Comparison of ENCODE assay signal across 25 mouse cellular contexts in the genomic region with DNA sequence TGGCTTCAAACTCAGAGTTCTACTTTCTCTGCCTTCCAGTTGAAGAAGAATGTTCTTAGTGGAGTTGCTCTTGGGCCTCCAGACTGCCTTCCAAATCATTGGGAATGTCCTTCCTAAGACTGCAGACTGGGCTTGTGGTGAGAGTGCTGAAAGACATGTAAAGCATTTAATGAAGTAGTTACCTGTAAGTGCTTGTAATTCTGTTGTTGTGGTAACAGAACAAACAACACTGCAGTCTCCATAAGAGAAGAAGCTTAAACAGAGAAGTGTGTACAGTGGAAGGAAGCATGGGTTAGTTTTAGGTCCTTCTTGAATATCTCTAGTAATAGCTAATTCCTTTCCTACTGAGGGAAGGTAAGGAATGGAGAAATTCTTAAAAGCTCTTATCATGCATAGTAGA. TPM values are rescaled to one million over a fixed set of nuclear protein-coding genes. Genes with fewer than 3 reads are reported as not detected.
"Had no signal": no experiment of that assay in that cellular context is flagged by ENCODE, and none has a peak within 500 bp of the region (broad histone marks: within the 10 kb centered on the region; RNA-seq: fewer than 3 reads in every experiment).

No protein-coding gene starts in this region.

- H3K9me3 ChIP-seq: midbrain, embryonic 10.5 days; midbrain, embryonic 12.5 days; neural tube, embryonic 13.5 days; neural tube, embryonic 15.5 days had no signal

- H3K4me3 ChIP-seq: midbrain, embryonic 10.5 days; midbrain, embryonic 12.5 days; myocyte; neural tube, embryonic 13.5 days; neural tube, embryonic 15.5 days had no signal

- ATAC-seq: midbrain, embryonic 16.5 days had no signal

- H3K4me1 ChIP-seq: midbrain, embryonic 10.5 days; midbrain, embryonic 12.5 days; neural tube, embryonic 15.5 days had no signal

- H3K27ac ChIP-seq: liver, embryonic 14.5 days; midbrain, embryonic 10.5 days; midbrain, embryonic 12.5 days; neural tube, embryonic 13.5 days; neural tube, embryonic 15.5 days had no signal

- H3K9ac ChIP-seq: liver, embryonic 14.5 days; lung, embryonic 14.5 days; midbrain, embryonic 12.5 days; neural tube, embryonic 13.5 days; neural tube, embryonic 15.5 days had no signal

- H3K27me3 ChIP-seq: midbrain, embryonic 12.5 days; neural tube, embryonic 13.5 days; neural tube, embryonic 15.5 days had no signal

- H3K4me2 ChIP-seq: lung, embryonic 14.5 days; midbrain, embryonic 12.5 days; neural tube, embryonic 13.5 days; neural tube, embryonic 15.5 days had no signal

- H3K36me3 ChIP-seq: midbrain, embryonic 10.5 days; midbrain, embryonic 12.5 days; neural tube, embryonic 13.5 days; neural tube, embryonic 15.5 days had no signal

- DNase-seq: lung, embryonic 14.5 days; lung, postnatal 4 days; midbrain, embryonic 14.5 days; retina, postnatal 1 day; right cerebral cortex, adult 18-20 months; right cerebral cortex, postnatal 25 days; right cerebral cortex, postnatal 4 days; spleen, adult 18-20 months; thymus, adult 18-20 months; thymus, postnatal 14 days; thymus, postnatal 36 days had no signal

RNA-seq across cellular contexts. Expression of a gene that starts 47.4 kb away (rescaled TPM):
- polyA plus RNA-seq: liver, embryonic 14.5 days; liver, embryonic 16.5 days; lung, embryonic 14.5 days; lung, embryonic 16.5 days; midbrain, embryonic 10.5 days; midbrain, embryonic 12.5 days; midbrain, embryonic 14.5 days; midbrain, embryonic 16.5 days; myocyte; neural tube, embryonic 11.5 days; neural tube, embryonic 13.5 days; neural tube, embryonic 15.5 days; small intestine, adult 2 months; stomach, embryonic 14.5 days; stomach, embryonic 16.5 days; thymus, postnatal 0 days had no signal
